Mouse (Mus musculus): Measurements from ENCODE around the gene Zbtb20. TPM values are rescaled to one million over a fixed set of nuclear protein-coding genes. Genes with fewer than 3 reads are reported as not detected.

Zbtb20 gene
- polyA plus RNA-seq, 1 experiment: 4.0 TPM

- Histone ChIP-seq H3K27me3 (ENCODE audit: control insufficient read depth, insufficient read depth, insufficient read length) (no peaks in the 10 kb centered on the region), H3K4me3 (ENCODE audit: insufficient read depth, poor library complexity, severe bottlenecking) (no peak overlapping the region), H3K36me3 (ENCODE audit: control insufficient read depth, insufficient read depth) (peaks cover 11% of the 10 kb centered on the region), H3K79me3 (ENCODE audit: low read depth) (peaks cover 20% of the 10 kb centered on the region), H3ac (ENCODE audit: control insufficient read depth, insufficient read length, low read depth) (no peak overlapping the region), H3K79me2 (ENCODE audit: control insufficient read depth, insufficient read depth) (peaks cover 31% of the 10 kb centered on the region)
- TF ChIP-seq FOSL1 (IDR thresholded peaks at IDR 0.05; ENCODE audit: insufficient read depth, low read length, poor library complexity, severe bottlenecking) (no peak), CEBPB (IDR thresholded peaks at IDR 0.05; ENCODE audit: low read depth) (no peak), MYOD1 (IDR thresholded peaks at IDR 0.05; ENCODE audit: control insufficient read depth, insufficient read length, low read depth) (no peak), MYOG (IDR thresholded peaks at IDR 0.05; ENCODE audit: control insufficient read depth, extremely low read depth, insufficient read length) (no peak), CTCF (IDR thresholded peaks at IDR 0.05; ENCODE audit: control insufficient read depth, insufficient read depth, insufficient read length) (no peak), USF1 (IDR thresholded peaks at IDR 0.05; ENCODE audit: low read depth) (no peak), MAX (IDR thresholded peaks at IDR 0.05) (no peak)
Measured at GRCm38 (mm10) chr16:43393382-43393781, 517.7 kb downstream of the Zbtb20 start.

GRCm38 (mm10) chr16:43394013-43394568, 518.4 kb downstream of the Zbtb20 start:
- TF ChIP-seq MAX (IDR thresholded peaks at IDR 0.05): no peak
- TF ChIP-seq CEBPB (IDR thresholded peaks at IDR 0.05; ENCODE audit: low read depth): no peak
- no peak for TF ChIP-seq USF1 (IDR thresholded peaks at IDR 0.05; ENCODE audit: low read depth)
- TF ChIP-seq MYOG (IDR thresholded peaks at IDR 0.05; ENCODE audit: control insufficient read depth, extremely low read depth, insufficient read length): no peak
- TF ChIP-seq MYOD1 (IDR thresholded peaks at IDR 0.05; ENCODE audit: control insufficient read depth, insufficient read length, low read depth): no peak
- TF ChIP-seq CTCF (IDR thresholded peaks at IDR 0.05; ENCODE audit: control insufficient read depth, insufficient read depth, insufficient read length): no peak
- no peak for TF ChIP-seq FOSL1 (IDR thresholded peaks at IDR 0.05; ENCODE audit: insufficient read depth, low read length, poor library complexity, severe bottlenecking)
- H3K79me2 ChIP-seq (ENCODE audit: control insufficient read depth, insufficient read depth): peaks cover 37% of the 10 kb centered on the region
- no peaks in the 10 kb centered on the region for H3K27me3 ChIP-seq (ENCODE audit: control insufficient read depth, insufficient read depth, insufficient read length)
- peaks cover 20% of the 10 kb centered on the region for H3K79me3 ChIP-seq (ENCODE audit: low read depth)
- H3K36me3 ChIP-seq (ENCODE audit: control insufficient read depth, insufficient read depth): peaks cover 11% of the 10 kb centered on the region
- H3ac ChIP-seq (ENCODE audit: control insufficient read depth, insufficient read length, low read depth): no peak overlapping the region
- H3K4me3 ChIP-seq (ENCODE audit: insufficient read depth, poor library complexity, severe bottlenecking): no peak overlapping the region

DNA sequence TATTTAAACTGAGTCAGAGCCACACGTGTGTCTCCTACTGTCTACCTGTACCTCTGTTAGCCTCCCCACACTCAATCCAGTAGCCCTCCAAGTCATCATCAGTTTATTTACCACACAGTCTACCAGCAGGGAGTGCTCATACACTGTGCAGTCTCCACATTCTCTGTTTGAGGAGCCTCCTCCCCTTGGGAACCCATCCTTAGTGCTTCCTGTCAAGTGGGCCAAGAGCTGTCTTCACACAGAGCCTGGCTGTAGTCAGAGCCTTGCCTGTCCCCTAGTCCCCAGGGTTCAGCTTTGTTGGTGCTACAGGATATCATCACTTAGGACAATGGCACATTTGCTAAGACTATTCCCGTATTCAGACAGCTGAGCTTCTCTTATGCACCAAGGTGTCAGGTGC, 519.1 kb downstream of the Zbtb20 start:
- Histone ChIP-seq H3K27me3 (ENCODE audit: control insufficient read depth, insufficient read depth, insufficient read length) (no peaks in the 10 kb centered on the region), H3K79me3 (ENCODE audit: low read depth) (peaks cover 20% of the 10 kb centered on the region), H3K79me2 (ENCODE audit: control insufficient read depth, insufficient read depth) (peaks cover 42% of the 10 kb centered on the region), H3ac (ENCODE audit: control insufficient read depth, insufficient read length, low read depth) (no peak overlapping the region), H3K36me3 (ENCODE audit: control insufficient read depth, insufficient read depth) (peaks cover 11% of the 10 kb centered on the region), H3K4me3 (ENCODE audit: insufficient read depth, poor library complexity, severe bottlenecking) (no peak overlapping the region)
- no peak for TF ChIP-seq CEBPB (IDR thresholded peaks at IDR 0.05; ENCODE audit: low read depth)
- TF ChIP-seq CTCF (IDR thresholded peaks at IDR 0.05; ENCODE audit: control insufficient read depth, insufficient read depth, insufficient read length): no peak

- Histone ChIP-seq H3K79me2 (ENCODE audit: control insufficient read depth, insufficient read depth) (peaks cover 35% of the 10 kb centered on the region), H3K79me3 (ENCODE audit: low read depth) (peaks cover 16% of the 10 kb centered on the region), H3K4me3 (ENCODE audit: insufficient read depth, poor library complexity, severe bottlenecking) (no peak overlapping the region), H3ac (ENCODE audit: control insufficient read depth, insufficient read length, low read depth) (no peak overlapping the region), H3K27me3 (ENCODE audit: control insufficient read depth, insufficient read depth, insufficient read length) (no peaks in the 10 kb centered on the region), H3K36me3 (ENCODE audit: control insufficient read depth, insufficient read depth) (peaks cover 11% of the 10 kb centered on the region)
- TF ChIP-seq CEBPB (IDR thresholded peaks at IDR 0.05; ENCODE audit: low read depth) (no peak), MYOD1 (IDR thresholded peaks at IDR 0.05; ENCODE audit: control insufficient read depth, insufficient read length, low read depth) (no peak), FOSL1 (IDR thresholded peaks at IDR 0.05; ENCODE audit: insufficient read depth, low read length, poor library complexity, severe bottlenecking) (no peak), MYOG (IDR thresholded peaks at IDR 0.05; ENCODE audit: control insufficient read depth, extremely low read depth, insufficient read length) (no peak), MAX (IDR thresholded peaks at IDR 0.05) (no peak), USF1 (IDR thresholded peaks at IDR 0.05; ENCODE audit: low read depth) (no peak), CTCF (IDR thresholded peaks at IDR 0.05; ENCODE audit: control insufficient read depth, insufficient read depth, insufficient read length) (no peak)
Measured at GRCm38 (mm10) chr16:43396849-43397628, 521.4 kb downstream of the Zbtb20 start.

- Histone ChIP-seq H3K4me3 (ENCODE audit: insufficient read depth, poor library complexity, severe bottlenecking) (no peak overlapping the region), H3ac (ENCODE audit: control insufficient read depth, insufficient read length, low read depth) (no peak overlapping the region), H3K79me2 (ENCODE audit: control insufficient read depth, insufficient read depth) (peaks cover 38% of the 10 kb centered on the region), H3K27me3 (ENCODE audit: control insufficient read depth, insufficient read depth, insufficient read length) (no peaks in the 10 kb centered on the region), H3K36me3 (ENCODE audit: control insufficient read depth, insufficient read depth) (peaks cover 11% of the 10 kb centered on the region), H3K79me3 (ENCODE audit: low read depth) (peaks cover 14% of the 10 kb centered on the region)
- TF ChIP-seq MAX (IDR thresholded peaks at IDR 0.05) (no peak), CTCF (IDR thresholded peaks at IDR 0.05; ENCODE audit: control insufficient read depth, insufficient read depth, insufficient read length) (no peak), MYOG (IDR thresholded peaks at IDR 0.05; ENCODE audit: control insufficient read depth, extremely low read depth, insufficient read length) (no peak), CEBPB (IDR thresholded peaks at IDR 0.05; ENCODE audit: low read depth) (no peak), USF1 (IDR thresholded peaks at IDR 0.05; ENCODE audit: low read depth) (no peak), MYOD1 (IDR thresholded peaks at IDR 0.05; ENCODE audit: control insufficient read depth, insufficient read length, low read depth) (no peak), FOSL1 (IDR thresholded peaks at IDR 0.05; ENCODE audit: insufficient read depth, low read length, poor library complexity, severe bottlenecking) (no peak)
Measured at GRCm38 (mm10) chr16:43397629-43398323, 522.1 kb downstream of the Zbtb20 start.

Data from C2C12 (cell line).